Mouse (Mus musculus) monocyte, adult 2 months (primary cell): Measurements from ENCODE around the gene Kcnmb4.

Source experiments
- DNase-seq, 2 experiments: peaks; one replicate each; pipeline ENCODE4 v3.0.0; 2022; ENCODE audit warnings: low spot score in 2 of 2, low read depth in 1 of 2

Gene Kcnmb4

GRCm38 (mm10) chr10:116452771-116453170 is 20.9 kb downstream of the Kcnmb4 start:
- no peak for DNase-seq

DNA sequence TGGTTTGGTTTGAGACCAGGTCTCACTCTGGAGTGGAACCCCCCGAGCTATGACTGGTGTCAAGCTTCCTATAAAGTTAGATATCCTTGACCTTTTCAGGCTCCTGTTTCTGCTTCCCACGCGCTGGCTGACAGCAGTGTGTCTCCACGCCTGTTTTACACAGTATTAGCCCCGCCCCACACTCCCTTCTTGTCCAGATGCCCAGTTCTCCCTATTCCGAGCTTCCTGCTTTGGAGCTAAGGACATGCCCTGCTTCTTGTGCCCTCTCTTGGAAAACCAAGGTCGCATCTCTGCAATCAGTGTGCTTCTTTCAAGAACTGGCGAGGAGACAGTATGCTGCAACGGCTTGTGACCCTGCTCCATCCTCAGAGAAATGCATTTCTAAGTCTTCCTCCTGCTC is 23.1 kb downstream of the Kcnmb4 start:
- no peak for DNase-seq

DNA sequence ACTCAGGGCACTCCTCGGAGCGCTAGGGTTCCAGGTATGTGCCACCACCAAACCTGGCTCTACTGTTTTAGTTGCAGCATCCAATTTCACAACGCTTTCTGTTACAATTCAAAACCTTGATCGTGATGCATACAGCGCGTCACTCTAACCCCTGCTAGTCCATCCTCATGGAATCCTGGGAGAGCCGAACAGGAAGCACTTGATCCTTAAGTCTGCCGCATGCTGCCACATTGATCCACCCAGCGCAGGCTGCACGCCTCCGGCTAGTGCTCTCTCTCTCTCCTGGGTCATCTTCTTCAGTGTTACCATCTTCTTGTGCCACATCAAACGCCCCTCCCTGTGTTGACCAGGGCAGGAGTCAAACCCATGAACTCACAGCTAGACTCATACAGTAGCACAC is 25.5 kb downstream of the Kcnmb4 start:
- DNase-seq = no peak

DNA sequence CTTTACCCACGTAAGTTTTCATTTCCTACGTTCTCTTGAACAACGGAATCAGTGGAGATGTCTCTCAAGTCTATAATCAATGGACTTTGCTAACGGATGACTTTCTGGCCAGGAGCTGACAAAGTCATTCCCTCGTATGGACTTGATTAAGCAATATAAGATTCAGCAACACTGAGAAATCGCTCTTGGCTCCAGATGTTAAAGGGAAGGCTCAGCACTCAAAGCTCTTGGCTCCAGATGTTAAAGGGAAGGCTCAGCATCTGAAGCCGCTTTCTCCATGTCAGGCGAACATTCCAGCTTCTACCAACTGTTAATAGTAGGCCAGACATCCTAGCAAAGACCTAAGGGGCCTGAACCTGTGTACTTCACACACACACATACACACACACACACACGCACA is 26.5 kb downstream of the Kcnmb4 start:
- no peak for DNase-seq

DNA sequence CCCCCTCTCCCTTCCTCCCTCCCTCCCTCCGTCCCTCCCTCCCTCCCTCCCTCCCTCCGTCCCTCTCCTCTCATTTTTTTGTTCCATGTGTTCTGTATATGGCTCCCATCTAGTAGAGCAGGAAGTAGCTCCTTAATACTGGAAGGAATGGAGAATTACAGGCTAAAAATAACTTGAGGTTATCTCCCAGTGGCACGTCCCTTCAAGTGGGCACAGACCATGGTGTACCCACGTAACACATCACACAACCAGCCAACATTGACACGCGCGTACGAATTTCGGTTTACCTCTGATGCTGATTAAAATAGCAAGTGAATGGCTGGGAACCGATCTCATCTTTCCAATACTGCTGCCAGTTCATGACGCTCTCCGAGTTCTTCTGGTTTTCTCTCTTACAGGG is 27.6 kb downstream of the Kcnmb4 start:
- no peak for DNase-seq

DNA sequence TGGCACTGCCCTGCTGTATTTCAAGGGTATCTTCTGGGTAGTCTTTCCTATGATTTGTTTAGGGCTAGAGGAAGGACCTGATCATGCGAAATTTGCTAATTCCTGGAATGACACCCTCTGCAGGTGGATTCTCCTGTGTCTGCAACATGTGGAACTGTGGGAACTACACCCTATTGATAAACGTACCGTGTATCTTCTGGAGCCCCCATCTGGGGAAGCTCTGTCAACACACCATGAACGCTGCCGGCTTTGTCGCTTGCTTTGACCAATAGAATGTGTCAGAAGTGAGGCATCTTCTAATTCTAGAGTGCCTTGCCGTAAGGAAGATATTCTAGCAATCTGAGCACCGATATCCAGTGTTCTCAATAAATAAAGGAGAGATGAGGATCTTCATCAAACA is 28.9 kb downstream of the Kcnmb4 start:
- no peak for DNase-seq

DNA sequence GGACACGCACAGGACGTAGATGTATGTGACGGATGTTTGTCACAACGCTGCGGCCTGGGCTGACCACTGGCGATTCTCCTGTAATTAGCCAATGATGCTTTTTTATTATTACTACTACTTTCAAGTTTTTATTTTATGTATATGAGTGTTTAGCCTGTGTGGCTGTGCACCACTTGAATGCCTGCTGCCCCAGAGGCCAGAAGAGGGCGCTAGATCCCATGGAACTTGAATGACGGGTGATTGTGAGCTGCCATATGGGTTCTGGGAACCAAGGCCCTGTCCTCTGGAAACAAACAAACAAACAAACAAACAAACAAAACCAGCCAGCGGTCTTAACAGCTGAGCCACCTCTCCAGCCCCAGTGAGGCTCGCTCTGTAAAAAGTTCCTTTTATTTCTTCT is 29.3 kb downstream of the Kcnmb4 start:
- DNase-seq = no peak

DNA sequence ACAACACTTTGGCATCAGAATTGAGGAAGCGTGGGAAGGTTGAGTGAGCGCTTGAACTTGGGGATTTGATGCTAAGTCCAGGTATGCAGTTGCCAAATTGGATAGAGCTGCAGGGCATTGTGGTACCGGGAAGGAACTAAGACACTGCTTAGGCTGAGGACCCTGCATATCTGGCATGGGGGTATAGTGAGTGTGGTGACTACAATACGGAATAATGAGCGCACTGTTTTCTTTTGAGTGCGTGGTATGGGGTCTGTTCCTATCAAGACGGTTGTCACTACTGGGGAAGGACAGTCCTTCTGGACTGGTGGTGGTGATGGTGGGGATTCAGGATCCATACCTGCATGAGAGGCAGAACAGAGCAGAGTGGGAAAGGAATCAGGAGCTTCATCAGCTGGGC is 32.7 kb downstream of the Kcnmb4 start:
- DNase-seq = no peak

DNA sequence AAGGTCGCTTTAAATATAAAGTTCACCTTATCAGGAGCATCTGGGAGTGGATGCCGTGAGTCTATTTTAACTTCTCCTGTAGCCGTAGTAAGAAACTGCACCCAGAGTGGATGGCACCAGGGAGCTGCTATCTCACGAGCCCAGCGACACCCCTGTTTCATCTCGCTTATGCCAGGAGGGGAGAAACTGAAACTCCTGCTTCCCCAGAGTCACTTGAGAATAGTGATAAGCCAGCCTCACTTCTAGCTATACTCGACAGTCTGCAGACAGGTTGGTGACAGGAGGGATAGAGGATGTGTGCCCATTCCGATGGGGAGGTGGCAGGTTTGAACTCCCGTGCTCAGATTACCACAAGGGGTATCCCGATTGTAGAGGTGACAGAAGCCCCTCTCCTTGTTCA is 33.6 kb downstream of the Kcnmb4 start:
- DNase-seq = no peak

DNA sequence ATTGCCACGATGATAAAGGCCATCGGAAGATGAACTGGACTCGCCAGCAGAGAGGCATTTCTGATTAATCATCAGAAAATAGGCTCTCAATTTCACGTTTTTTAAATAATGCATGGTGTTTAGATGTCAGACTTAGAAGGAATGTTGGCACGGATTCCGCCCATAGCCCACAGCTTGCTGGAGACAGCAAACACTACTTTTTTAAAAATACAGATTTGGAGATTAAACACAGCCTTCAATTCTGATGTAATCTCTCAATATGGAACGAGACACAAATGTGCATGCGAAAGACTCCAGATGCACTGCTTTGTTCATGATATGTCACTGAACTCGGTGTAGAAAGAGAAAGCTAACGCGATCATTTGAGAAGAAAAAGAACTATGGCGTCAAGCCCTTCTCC is 38.2 kb downstream of the Kcnmb4 start:
- no peak for DNase-seq

DNA sequence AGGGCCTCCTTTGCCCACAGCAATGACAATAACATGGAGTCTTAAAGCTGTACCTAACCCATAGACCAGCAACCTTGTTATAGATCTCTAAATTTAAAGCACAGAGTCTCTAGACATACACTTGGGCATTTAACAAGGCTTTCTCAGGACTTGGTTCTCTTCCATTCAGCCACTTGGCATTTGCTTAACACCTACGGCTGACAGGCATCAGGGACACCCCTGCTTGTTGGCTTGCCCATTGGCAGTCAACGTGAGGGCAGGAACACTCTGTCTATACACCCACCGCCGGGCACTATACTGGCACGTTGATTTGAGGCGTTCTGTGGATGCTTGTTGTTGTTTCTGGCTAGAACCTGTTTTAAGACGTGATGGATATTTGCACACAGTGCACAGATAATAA is 41.3 kb downstream of the Kcnmb4 start:
- DNase-seq = no peak

DNA sequence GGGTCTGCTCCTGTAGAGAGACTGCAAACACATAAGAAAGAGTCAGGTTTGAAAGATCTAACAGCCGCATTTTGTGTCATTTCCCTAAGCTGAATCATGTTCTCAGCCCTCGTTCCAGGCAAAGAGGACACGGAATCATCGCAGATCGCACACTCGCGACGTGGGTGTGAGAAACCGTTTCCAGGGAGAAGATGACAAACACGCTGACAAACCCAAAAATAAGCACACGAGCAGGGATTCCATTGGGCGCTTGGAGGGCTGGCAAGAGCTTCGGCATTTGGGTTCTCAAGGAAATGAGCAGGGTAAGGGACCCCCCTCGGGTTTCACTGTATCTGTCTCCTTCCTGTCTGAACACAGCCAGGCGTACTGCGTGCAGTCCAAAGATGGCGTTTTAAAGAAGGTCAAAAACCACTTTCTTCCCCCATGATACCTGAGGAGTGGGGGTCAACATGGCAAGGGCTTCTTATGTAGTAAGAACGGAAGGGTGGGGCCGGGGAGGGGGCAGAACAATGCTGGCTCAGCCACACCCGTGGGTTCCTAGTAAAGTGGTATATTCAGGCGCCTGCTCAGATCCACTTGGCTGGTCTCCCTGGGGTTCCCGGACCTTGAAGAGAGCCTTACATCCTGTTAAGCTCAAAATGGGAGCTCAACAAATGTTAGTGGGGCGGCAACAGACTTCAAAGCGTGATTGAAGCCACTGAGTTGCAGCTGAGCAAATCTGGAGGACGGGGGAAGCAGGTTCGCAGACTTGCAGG is 45.5 kb downstream of the Kcnmb4 start:
- no peak for DNase-seq

GRCm38 (mm10) chr10:116426176-116426575 is 47.5 kb downstream of the Kcnmb4 start:
- no peak for DNase-seq

DNA sequence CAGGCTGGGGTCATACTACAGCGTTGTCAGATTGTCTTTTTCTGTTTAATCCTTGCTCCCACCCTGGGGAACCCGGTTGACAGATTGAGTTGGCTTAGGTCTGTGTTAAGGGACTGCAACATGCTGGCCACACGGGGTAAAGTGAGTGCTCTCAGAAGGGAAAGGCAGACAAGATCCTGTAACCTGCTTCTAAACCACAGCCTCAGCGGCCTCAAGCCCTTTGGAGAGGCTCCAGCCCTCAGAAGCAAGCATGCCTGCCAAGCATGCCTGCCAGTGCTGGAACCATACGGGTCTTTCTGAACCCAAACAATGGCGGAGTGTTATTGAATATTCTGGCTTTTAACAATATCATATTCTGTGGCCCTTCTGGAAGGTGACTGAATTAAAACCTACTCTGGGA is 48.8 kb downstream of the Kcnmb4 start:
- DNase-seq = no peak

- DNase-seq = no peak
These were observed 51.1 kb downstream of the Kcnmb4 start for GRCm38 (mm10) chr10:116422551-116422950.

GRCm38 (mm10) chr10:116420976-116421375 is 52.7 kb downstream of the Kcnmb4 start:
- no peak for DNase-seq

DNA sequence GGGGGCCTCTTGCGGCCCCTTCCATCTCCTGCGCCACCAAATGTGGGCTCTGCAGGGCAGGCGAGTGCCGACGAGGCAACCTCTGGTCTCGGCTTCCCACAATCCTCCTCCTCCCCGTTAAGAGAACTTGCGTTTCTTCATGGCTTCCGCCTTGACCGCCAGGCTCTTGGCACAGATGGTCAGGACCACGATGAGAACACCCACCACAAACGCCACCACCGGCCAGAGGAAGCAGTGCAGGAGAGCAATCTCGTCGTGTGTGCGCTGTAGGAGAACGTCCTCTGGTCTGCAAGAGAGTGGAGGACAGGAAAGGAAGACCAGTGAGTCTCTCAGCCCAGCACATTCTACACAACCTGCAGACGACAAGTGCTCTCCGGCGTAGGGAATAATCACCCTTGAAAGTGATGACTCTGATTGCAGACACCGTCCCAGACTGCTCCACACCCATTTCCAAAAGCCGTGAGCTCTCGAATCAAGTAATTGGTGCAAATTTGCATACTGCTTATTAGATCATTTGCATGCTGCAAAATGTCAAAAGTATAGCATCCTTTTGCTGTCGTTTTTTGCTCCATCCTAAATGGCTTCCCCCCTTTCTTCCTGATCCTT is 55.5 kb downstream of the Kcnmb4 start:
- DNase-seq = no peak

DNA sequence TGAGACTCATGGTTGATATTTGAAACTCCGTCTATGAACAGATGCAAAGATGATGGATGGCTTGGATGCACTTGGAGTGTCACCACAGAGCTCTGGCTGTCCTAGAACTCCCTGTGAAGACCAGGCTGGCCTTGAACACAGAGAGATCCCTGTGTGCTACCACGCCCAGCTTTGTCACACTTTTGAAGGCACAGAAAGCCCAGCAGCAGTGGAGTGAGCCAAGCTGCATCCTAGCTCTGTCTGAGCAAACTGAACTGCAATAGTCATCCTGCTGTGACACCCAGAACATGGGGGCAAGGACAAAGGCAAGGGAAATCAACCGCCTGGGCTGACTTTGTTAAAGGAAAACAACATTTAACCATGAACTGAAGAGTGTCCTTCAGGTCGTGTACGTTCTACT is 57.0 kb downstream of the Kcnmb4 start:
- DNase-seq = no peak

GRCm38 (mm10) chr10:116416142-116416541 is 57.5 kb downstream of the Kcnmb4 start:
- no peak for DNase-seq

DNA sequence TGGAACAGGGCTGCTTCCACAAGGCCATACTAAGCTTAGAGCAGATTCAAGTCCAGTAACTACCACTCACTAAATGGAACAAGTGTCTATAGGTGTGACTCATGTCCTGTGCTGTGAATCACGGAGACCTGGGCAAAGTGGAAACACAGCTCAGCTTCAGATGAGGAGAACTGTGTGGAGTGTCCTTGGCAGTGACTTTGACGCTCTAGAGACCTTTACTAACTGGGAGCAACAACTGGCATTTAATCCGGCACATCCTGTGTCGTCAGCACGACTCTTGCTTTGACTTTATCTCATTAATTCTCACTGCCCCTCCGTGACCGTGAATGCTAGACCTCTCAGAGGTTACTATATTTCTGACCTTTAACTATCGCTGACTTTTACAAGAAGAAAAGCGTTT is 62.9 kb downstream of the Kcnmb4 start:
- no peak for DNase-seq

- DNase-seq = no peak
These were observed 65.9 kb downstream of the Kcnmb4 start for GRCm38 (mm10) chr10:116407684-116408359.

- DNase-seq = no peak
These were observed 68.7 kb downstream of the Kcnmb4 start for GRCm38 (mm10) chr10:116405011-116405410.

DNA sequence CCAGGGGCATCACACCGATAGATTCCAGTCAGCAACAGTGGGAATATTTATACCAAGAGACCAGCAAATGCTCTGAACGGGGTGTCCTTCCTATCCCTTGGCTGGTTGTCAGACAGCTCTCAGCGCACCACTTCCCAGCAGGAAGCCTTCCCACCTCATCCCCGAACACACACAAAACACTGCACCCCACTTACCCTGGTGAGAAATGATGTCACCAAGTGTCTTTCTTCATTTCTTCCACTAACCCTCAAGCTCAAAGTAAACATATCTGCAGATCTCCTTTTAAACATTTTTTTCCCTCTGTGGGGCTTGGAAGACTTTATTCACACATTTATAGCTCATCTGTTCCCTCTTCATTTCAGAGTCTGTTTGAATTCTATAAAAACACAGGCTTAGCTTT is 70.0 kb downstream of the Kcnmb4 start:
- no peak for DNase-seq
